Mouse (Mus musculus) kidney, embryonic 14.5 days (tissue): ENCODE results near the gene S100a7a. TPM values are rescaled to one million over a fixed set of nuclear protein-coding genes. Genes with fewer than 3 reads are reported as not detected.
A peak's percentile ranks its signal among the peaks of the same experiment; 100 is the strongest.

Experiments
- ATAC-seq: fragments of 200-750 bp; cut with Nextera tagmentation; 2 replicates; pipeline ENCODE4 v1.8.0; 2017; ENCODE audit warnings: moderate number of reproducible peaks, mild to moderate bottlenecking, moderate TSS enrichment, moderate library complexity; ENCODE audit not compliant: low FRiP score, low TSS enrichment
- H3K27ac ChIP-seq: fragments of 300-500 bp; sonication (generic); 2 replicates; pipeline ENCODE4 v1.5.1; 2014; ENCODE audit warnings: low read depth, mild to moderate bottlenecking, low read length, moderate library complexity, mixed read lengths
- H3K27me3 ChIP-seq: fragments of 300-500 bp; sonication (generic); 2 replicates; pipeline ENCODE4 v1.6.1; 2014; ENCODE audit warnings: mild to moderate bottlenecking, low read length; ENCODE audit not compliant: control insufficient read depth, insufficient read depth
- H3K36me3 ChIP-seq: fragments of 300-500 bp; sonication (generic); 2 replicates; pipeline ENCODE4 v1.6.1; 2014; ENCODE audit warnings: low read length, mixed read lengths; ENCODE audit not compliant: control insufficient read depth, insufficient read depth
- H3K4me1 ChIP-seq: fragments of 300-500 bp; sonication (generic); 2 replicates; pipeline ENCODE4 v1.6.1; 2014; ENCODE audit warnings: low read length, mixed read lengths; ENCODE audit not compliant: control insufficient read depth, insufficient read depth
- H3K4me2 ChIP-seq: fragments of 300-500 bp; sonication (generic); replicated peaks from 2 replicates; pipeline ENCODE4 v1.6.1; 2014; ENCODE audit warnings: low read depth, mild to moderate bottlenecking, low read length
- H3K4me3 ChIP-seq: fragments of 300-500 bp; sonication (generic); 2 replicates; pipeline ENCODE4 v1.5.1; 2014; ENCODE audit warnings: mild to moderate bottlenecking, low read length
- H3K9ac ChIP-seq: fragments of 300-500 bp; sonication (generic); 2 replicates; pipeline ENCODE4 v1.6.1; 2014; ENCODE audit warnings: low read depth, mild to moderate bottlenecking, low read length, moderate library complexity
- H3K9me3 ChIP-seq: fragments of 300-500 bp; sonication (generic); 2 replicates; pipeline ENCODE4 v1.6.1; 2016; ENCODE audit warnings: low read length; ENCODE audit not compliant: control insufficient read depth
- WGBS: fragments of 180-500 bp; shearing (Covaris S2); extraction: QIAGEN DNeasy Blood & Tissue Kit; methylation state at CpG from one replicate; pipeline ENCODE4 v1.1.7; 2014; 5-methylcytosine and 5-hydroxymethylcytosine counted together
- polyA plus RNA-seq: library from polyadenylated mRNA; unstranded; fragments of >200 nt; fragmentation: Nextera tagmentation; extraction: Ambion mirVana; gene quantifications from 2 replicates; pipeline ENCODE4 v1.2.1, GENCODE M21; 2014

Gene S100a7a
- polyA plus RNA-seq, 1 experiment from 2014 or later: not detected

- Histone ChIP-seq H3K4me3 (no peak overlapping the region), H3K27me3 (no peaks in the 10 kb centered on the region), H3K9ac (no peak overlapping the region), H3K27ac (no peak overlapping the region), H3K4me1 (no peaks in the 10 kb centered on the region), H3K36me3 (no peaks in the 10 kb centered on the region), H3K9me3 (no peaks in the 10 kb centered on the region), H3K4me2 (no peak overlapping the region)
- no peak for ATAC-seq
- 59% methylated on average over 4 of the region's 4 CpGs for WGBS
These were observed 41.8 kb upstream of the S100a7a start for GRCm38 (mm10) chr3:90612061-90612460.

GRCm38 (mm10) chr3:90612728-90613291 is 41.0 kb upstream of the S100a7a start, which contains the start of gene S100a6:
Gene S100a6 (plus strand): TSS chr3:90612882.
- under 1% methylated on average over 23 of the region's 23 CpGs for WGBS

GRCm38 (mm10) chr3:90613461-90614147 is 40.2 kb upstream of the S100a7a start:
- Histone ChIP-seq H3K4me2 (peak overlapping the region; percentile 72), H3K4me1 (no peaks in the 10 kb centered on the region), H3K27me3 (no peaks in the 10 kb centered on the region), H3K9me3 (no peaks in the 10 kb centered on the region), H3K9ac (peak overlapping the region; percentile 54; the same call in 1 of the 2 replicates), H3K36me3 (no peaks in the 10 kb centered on the region), H3K27ac (peak overlapping the region; percentile 12; the same call in 1 of the 2 replicates), H3K4me3 (peak overlapping the region; percentile 40)
- WGBS: 58% methylated on average over 7 of the region's 7 CpGs
- ATAC-seq: peak; percentile 8; the same call in 1 of the 2 replicates

More at GRCm38 (mm10) chr3:90612728-90613291, 41.0 kb upstream of the S100a7a start, which contains the start of gene S100a6:
- no peaks in the 10 kb centered on the region for H3K4me1 ChIP-seq
- H3K9ac ChIP-seq: peak within 1 kb of the TSS; percentile 54
- peak within 1 kb of the TSS; percentile 72 for H3K4me2 ChIP-seq
- no peaks in the 10 kb centered on the region for H3K36me3 ChIP-seq
- H3K9me3 ChIP-seq: no peaks in the 10 kb centered on the region
- ATAC-seq: peak; percentile 84
- H3K27me3 ChIP-seq: no peaks in the 10 kb centered on the region
- H3K27ac ChIP-seq: peak within 1 kb of the TSS; percentile 12; the same call in 1 of the 2 replicates
- H3K4me3 ChIP-seq: peak within 1 kb of the TSS; percentile 40

GRCm38 (mm10) chr3:90614148-90614530 is 39.7 kb upstream of the S100a7a start:
- H3K4me2 ChIP-seq: peak overlapping the region; percentile 72; the same call in 1 of the 2 replicates
- no peaks in the 10 kb centered on the region for H3K36me3 ChIP-seq
- H3K27me3 ChIP-seq: no peaks in the 10 kb centered on the region
- H3K4me3 ChIP-seq: no peak overlapping the region
- no peak for ATAC-seq
- H3K4me1 ChIP-seq: no peaks in the 10 kb centered on the region
- no peaks in the 10 kb centered on the region for H3K9me3 ChIP-seq
- WGBS: 76% methylated on average over 6 of the region's 6 CpGs
- H3K9ac ChIP-seq: no peak overlapping the region
- H3K27ac ChIP-seq: no peak overlapping the region

- no peak overlapping the region for H3K4me2 ChIP-seq
- H3K9ac ChIP-seq: no peak overlapping the region
- 77% methylated on average over 11 of the region's 11 CpGs for WGBS
- H3K27me3 ChIP-seq: no peaks in the 10 kb centered on the region
- H3K36me3 ChIP-seq: no peaks in the 10 kb centered on the region
- no peaks in the 10 kb centered on the region for H3K9me3 ChIP-seq
- no peak overlapping the region for H3K27ac ChIP-seq
- no peak overlapping the region for H3K4me3 ChIP-seq
- ATAC-seq: no peak
- H3K4me1 ChIP-seq: no peaks in the 10 kb centered on the region
These were observed 39.1 kb upstream of the S100a7a start for GRCm38 (mm10) chr3:90614611-90615251.

GRCm38 (mm10) chr3:90615415-90615814 is 38.4 kb upstream of the S100a7a start:
- WGBS: 9% methylated on average over 7 of the region's 7 CpGs
- Histone ChIP-seq H3K9me3 (no peaks in the 10 kb centered on the region), H3K4me1 (no peaks in the 10 kb centered on the region), H3K9ac (no peak overlapping the region), H3K4me3 (no peak overlapping the region), H3K27me3 (no peaks in the 10 kb centered on the region), H3K27ac (no peak overlapping the region), H3K4me2 (no peak overlapping the region), H3K36me3 (no peaks in the 10 kb centered on the region)
- peak; percentile 68 for ATAC-seq

- H3K9ac ChIP-seq: no peak overlapping the region
- no peaks in the 10 kb centered on the region for H3K36me3 ChIP-seq
- no peak overlapping the region for H3K4me2 ChIP-seq
- H3K4me1 ChIP-seq: no peaks in the 10 kb centered on the region
- no peak for ATAC-seq
- no peaks in the 10 kb centered on the region for H3K27me3 ChIP-seq
- no peak overlapping the region for H3K27ac ChIP-seq
- H3K9me3 ChIP-seq: no peaks in the 10 kb centered on the region
- WGBS: 81% methylated on average over 1 of the region's 1 CpGs
- no peak overlapping the region for H3K4me3 ChIP-seq
These were observed 37.9 kb upstream of the S100a7a start for GRCm38 (mm10) chr3:90615911-90616310.

GRCm38 (mm10) chr3:90617586-90617985 is 36.2 kb upstream of the S100a7a start:
- no peaks in the 10 kb centered on the region for H3K27me3 ChIP-seq
- H3K4me3 ChIP-seq: no peak overlapping the region
- H3K36me3 ChIP-seq: no peaks in the 10 kb centered on the region
- H3K27ac ChIP-seq: no peak overlapping the region
- 19% methylated on average over 1 of the region's 1 CpGs for WGBS
- no peaks in the 10 kb centered on the region for H3K4me1 ChIP-seq
- ATAC-seq: no peak
- no peak overlapping the region for H3K9ac ChIP-seq
- no peaks in the 10 kb centered on the region for H3K9me3 ChIP-seq
- H3K4me2 ChIP-seq: no peak overlapping the region

- Histone ChIP-seq H3K27ac (no peak overlapping the region), H3K9me3 (no peaks in the 10 kb centered on the region), H3K4me2 (no peak overlapping the region), H3K4me3 (no peak overlapping the region), H3K9ac (no peak overlapping the region), H3K4me1 (peaks cover 7% of the 10 kb centered on the region), H3K27me3 (no peaks in the 10 kb centered on the region), H3K36me3 (no peaks in the 10 kb centered on the region)
- 52% methylated on average over 7 of the region's 7 CpGs for WGBS
- no peak for ATAC-seq
These were observed 32.3 kb upstream of the S100a7a start for GRCm38 (mm10) chr3:90621552-90621951.
